Mouse (Mus musculus) midbrain, postnatal 0 days (tissue): ENCODE data around the gene Rrnad1. TPM values are rescaled to one million over a fixed set of nuclear protein-coding genes. Genes with fewer than 3 reads are reported as not detected.

Source experiments
- ATAC-seq: fragments of 200-750 bp; cut with Nextera tagmentation; 2 replicates; pipeline ENCODE4 v1.8.0; 2017; ENCODE audit warnings: moderate number of reproducible peaks, mild to moderate bottlenecking, moderate TSS enrichment, moderate library complexity; ENCODE audit not compliant: low FRiP score
- DNase-seq: peaks from one replicate; pipeline ENCODE4 v3.0.0-alpha.2; 2015; ENCODE audit warnings: low spot score
- H3K27ac ChIP-seq: fragments of 300-500 bp; sonication (generic); 2 replicates; pipeline ENCODE4 v1.5.1; 2014; ENCODE audit warnings: low read depth, mild to moderate bottlenecking, low read length, mixed read lengths
- H3K27me3 ChIP-seq: fragments of 300-500 bp; sonication (generic); 2 replicates; pipeline ENCODE4 v1.6.1; 2014; ENCODE audit warnings: low read length, control low read depth, mixed read lengths; ENCODE audit not compliant: insufficient read depth
- H3K36me3 ChIP-seq: fragments of 300-500 bp; sonication (generic); 2 replicates; pipeline ENCODE4 v1.6.1; 2014; ENCODE audit warnings: low read length, control low read depth, mixed read lengths; ENCODE audit not compliant: insufficient read depth
- H3K4me1 ChIP-seq: fragments of 300-500 bp; sonication (generic); 2 replicates; pipeline ENCODE4 v1.6.1; 2014; ENCODE audit warnings: mild to moderate bottlenecking, control low read depth, antibody characterized with exemption, low read length, mixed read lengths; ENCODE audit not compliant: insufficient read depth
- H3K4me2 ChIP-seq: fragments of 300-500 bp; sonication (generic); 2 replicates; pipeline ENCODE4 v1.6.1; 2014; ENCODE audit warnings: low read depth, mild to moderate bottlenecking, low read length, mixed read lengths; ENCODE audit not compliant: poor library complexity, severe bottlenecking
- H3K4me3 ChIP-seq: fragments of 300-500 bp; sonication (generic); 2 replicates; pipeline ENCODE4 v1.5.1; 2014; ENCODE audit warnings: low read depth, mild to moderate bottlenecking, low read length, moderate library complexity
- H3K9ac ChIP-seq: fragments of 300-500 bp; sonication (generic); replicated peaks from 2 replicates; pipeline ENCODE4 v1.6.1; 2014; ENCODE audit warnings: mild to moderate bottlenecking, low read length, moderate library complexity, mixed read lengths; ENCODE audit not compliant: poor library complexity, severe bottlenecking
- H3K9me3 ChIP-seq: fragments of 300-500 bp; sonication (generic); 2 replicates; pipeline ENCODE4 v1.6.1; 2016; ENCODE audit warnings: low read length, control low read depth
- CTCF ChIP-seq: IDR thresholded peaks from 2 replicates; pipeline ENCODE4 v1.5.1; 2016; ENCODE audit warnings: antibody characterized with exemption, mild to moderate bottlenecking
- WGBS: fragments of 180-500 bp; shearing (Covaris S2); extraction: QIAGEN DNeasy Blood & Tissue Kit; methylation state at CpG from one replicate; pipeline ENCODE4 v1.1.7; 2014; 5-methylcytosine and 5-hydroxymethylcytosine counted together
- polyA plus RNA-seq: library from polyadenylated mRNA; unstranded; fragments of >200 nt; fragmentation: Nextera tagmentation; extraction: Ambion mirVana; gene quantifications from 2 replicates; pipeline ENCODE4 v1.2.1, GENCODE M21; 2015
- total RNA-seq: library from RNA; depleted of rRNA; stranded (reverse); fragments of >200 nt; gene quantifications from 2 replicates; pipeline ENCODE4 v1.2.3, GENCODE M21; 2014

The Rrnad1 gene
- total and polyA plus RNA-seq, 2 experiments from 2014 or later = 17.6 to 27.8 TPM

GRCm38 (mm10) chr3:87972776-87973175 lies 42.3 kb upstream of the Rrnad1 start:
- Histone ChIP-seq H3K27me3 (0 out of 2 replicates have a peak, but pooled peaks cover 11% of the 10 kb centered on the region), H3K4me1 (0 out of 2 replicates have a peak, but pooled peaks cover 3% of the 10 kb centered on the region), H3K4me2 (peak overlapping the region; percentile 92), H3K27ac (no peak overlapping the region), H3K9ac (no peak overlapping the region; the same call in 1 of the 2 replicates), H3K9me3 (no peaks in the 10 kb centered on the region), H3K36me3 (peaks cover 4% of the 10 kb centered on the region; the same call in 1 of the 2 replicates), H3K4me3 (peak overlapping the region; percentile 48)
- DNase-seq (no peak), ATAC-seq (no peak)
- 23% methylated on average over 5 of the region's 5 CpGs for WGBS
- TF ChIP-seq CTCF = no peak

GRCm38 (mm10) chr3:87972203-87972664 lies 41.7 kb upstream of the Rrnad1 start:
- Histone ChIP-seq H3K27ac (no peak overlapping the region), H3K27me3 (0 out of 2 replicates have a peak, but pooled peaks cover 11% of the 10 kb centered on the region), H3K4me1 (0 out of 2 replicates have a peak, but pooled peaks cover 3% of the 10 kb centered on the region), H3K36me3 (peaks cover 4% of the 10 kb centered on the region; the same call in 1 of the 2 replicates), H3K4me3 (peak overlapping the region; percentile 48), H3K9me3 (no peaks in the 10 kb centered on the region), H3K4me2 (peak overlapping the region; percentile 92), H3K9ac (no peak overlapping the region; the same call in 1 of the 2 replicates)
- 11% methylated on average over 8 of the region's 8 CpGs for WGBS
- DNase-seq (no peak), ATAC-seq (peak; percentile 48)
- no peak for TF ChIP-seq CTCF

GRCm38 (mm10) chr3:87971489-87972202 lies 41.1 kb upstream of the Rrnad1 start:
- Histone ChIP-seq H3K4me1 (0 out of 2 replicates have a peak, but pooled peaks cover 3% of the 10 kb centered on the region), H3K4me3 (peak overlapping the region; percentile 48), H3K4me2 (peak overlapping the region; percentile 92), H3K9ac (peak overlapping the region; percentile 54), H3K36me3 (peaks cover 4% of the 10 kb centered on the region; the same call in 1 of the 2 replicates), H3K27ac (no peak overlapping the region), H3K9me3 (no peaks in the 10 kb centered on the region), H3K27me3 (0 out of 2 replicates have a peak, but pooled peaks cover 11% of the 10 kb centered on the region)
- no peak for TF ChIP-seq CTCF
- under 1% methylated on average over 59 of the region's 60 CpGs for WGBS
- DNase-seq (no peak), ATAC-seq (no peak; the same call in 1 of the 2 replicates)

- Histone ChIP-seq H3K36me3 (peaks cover 4% of the 10 kb centered on the region; the same call in 1 of the 2 replicates), H3K4me3 (peak within 1 kb of the TSS; percentile 48), H3K4me1 (0 out of 2 replicates have a peak, but pooled peaks cover 3% of the 10 kb centered on the region), H3K27me3 (0 out of 2 replicates have a peak, but pooled peaks cover 11% of the 10 kb centered on the region), H3K27ac (no peak within 1 kb of the TSS), H3K4me2 (peak within 1 kb of the TSS; percentile 92), H3K9ac (peak within 1 kb of the TSS; percentile 54), H3K9me3 (no peaks in the 10 kb centered on the region)
- DNase-seq (peak; percentile 80), ATAC-seq (peak; percentile 63)
- under 1% methylated on average over 44 of the region's 44 CpGs for WGBS
- no peak for TF ChIP-seq CTCF
These were observed 40.5 kb upstream of the Rrnad1 start, which contains the start of gene Nes for GRCm38 (mm10) chr3:87970939-87971488. Gene Nes, plus strand, starts transcription at chr3:87971078.

GRCm38 (mm10) chr3:87970184-87970938 lies 39.8 kb upstream of the Rrnad1 start:
- 1% methylated on average over 21 of the region's 21 CpGs for WGBS
- Histone ChIP-seq H3K36me3 (no peaks in the 10 kb centered on the region), H3K4me3 (peak overlapping the region; percentile 48), H3K4me2 (peak overlapping the region; percentile 92), H3K9me3 (no peaks in the 10 kb centered on the region), H3K27ac (no peak overlapping the region), H3K9ac (no peak overlapping the region), H3K27me3 (0 out of 2 replicates have a peak, but pooled peaks cover 11% of the 10 kb centered on the region), H3K4me1 (0 out of 2 replicates have a peak, but pooled peaks cover 3% of the 10 kb centered on the region)
- ATAC-seq (no peak), DNase-seq (peak; percentile 69)
- TF ChIP-seq CTCF = peak; percentile 85
